Mouse (Mus musculus) spleen, adult 12 weeks (tissue): ENCODE data around the gene Plac9a.
"Not testable (repeated sequence)": the region's sequence is repeated elsewhere in the genome, so short reads cannot be mapped to it uniquely, and the experiment has no call there.

Experiments used
- DNase-seq: peaks from one replicate; pipeline ENCODE4 v3.0.0; 2022; ENCODE audit warnings: low spot score

Plac9a gene

DNA sequence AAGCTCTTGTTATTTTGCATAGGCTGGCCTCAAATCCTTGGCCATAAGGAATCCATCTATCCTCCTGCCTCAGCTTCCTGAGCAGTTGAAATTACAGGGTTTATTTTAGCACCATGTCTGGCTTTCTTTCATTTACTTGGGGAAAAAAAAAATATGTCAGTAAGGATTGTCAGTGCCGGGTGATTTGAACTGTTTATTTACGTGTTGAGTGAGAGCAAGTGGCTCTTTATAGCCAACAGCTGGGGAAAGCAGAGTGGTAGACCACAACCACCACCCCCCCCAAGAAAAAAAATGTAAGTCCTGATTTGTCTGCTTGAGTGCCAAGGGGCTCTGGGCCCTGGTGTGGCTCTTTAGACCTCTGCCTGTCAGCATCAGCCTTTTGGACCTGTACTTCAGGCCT, 39.2 kb downstream of the Plac9a start:
- DNase-seq, result no peak

DNA sequence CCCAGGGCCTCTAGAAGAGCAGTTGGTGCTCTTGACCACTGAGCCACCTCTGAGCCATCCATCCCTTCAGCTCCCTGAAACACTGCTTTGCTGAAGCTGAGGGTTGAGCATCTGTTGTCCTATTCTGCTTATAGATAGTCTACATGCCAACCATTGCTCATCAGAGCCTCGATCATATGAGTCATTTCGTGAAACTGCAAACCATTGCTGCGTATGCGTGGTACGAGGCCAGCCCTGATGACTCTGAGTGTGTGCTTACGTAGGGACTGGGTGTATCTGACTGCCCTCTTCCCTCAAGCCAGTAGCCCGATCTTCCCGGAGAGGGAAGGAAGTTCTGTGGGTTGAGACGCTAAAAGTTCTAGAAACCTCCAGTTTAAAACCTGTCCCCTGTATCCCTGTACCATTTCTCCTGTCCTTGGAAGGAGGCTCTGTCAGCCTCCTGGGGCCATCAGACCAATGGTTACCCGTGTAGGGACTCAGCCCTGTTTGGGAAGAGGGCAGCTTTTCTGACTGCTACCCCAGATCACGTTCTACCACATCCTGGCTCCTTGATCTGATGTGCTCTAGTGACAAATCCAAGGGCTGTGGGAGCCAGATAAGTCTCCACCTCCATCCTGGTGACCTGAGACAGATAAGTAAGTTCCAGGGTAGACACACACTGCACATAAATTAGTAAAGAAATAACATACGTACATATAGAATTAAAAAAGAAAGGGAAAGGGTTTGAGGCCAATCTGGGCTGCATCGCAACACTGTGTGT, 40.9 kb downstream of the Plac9a start:
- peak; percentile 9 for DNase-seq

DNA sequence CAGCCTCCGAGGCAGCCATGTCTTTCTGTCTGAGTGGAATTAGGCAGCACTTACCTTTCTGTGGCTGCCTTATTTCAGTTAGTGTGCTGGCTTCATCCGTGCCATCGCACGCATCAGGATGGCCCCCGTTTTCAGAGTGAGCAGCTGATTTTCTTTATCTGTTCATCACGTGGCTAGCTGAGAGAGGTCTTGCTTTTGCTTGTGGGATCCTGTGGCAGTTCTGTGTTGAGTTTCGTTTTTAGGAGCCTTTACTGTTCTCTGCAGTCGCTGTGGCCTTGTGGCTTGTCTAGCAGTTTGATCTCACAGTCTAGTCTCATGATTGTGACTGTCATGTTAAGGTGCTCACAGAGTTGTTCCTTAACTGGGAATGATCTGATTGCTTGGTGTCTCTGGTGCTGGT, 45.0 kb downstream of the Plac9a start:
- DNase-seq, result no peak

DNA sequence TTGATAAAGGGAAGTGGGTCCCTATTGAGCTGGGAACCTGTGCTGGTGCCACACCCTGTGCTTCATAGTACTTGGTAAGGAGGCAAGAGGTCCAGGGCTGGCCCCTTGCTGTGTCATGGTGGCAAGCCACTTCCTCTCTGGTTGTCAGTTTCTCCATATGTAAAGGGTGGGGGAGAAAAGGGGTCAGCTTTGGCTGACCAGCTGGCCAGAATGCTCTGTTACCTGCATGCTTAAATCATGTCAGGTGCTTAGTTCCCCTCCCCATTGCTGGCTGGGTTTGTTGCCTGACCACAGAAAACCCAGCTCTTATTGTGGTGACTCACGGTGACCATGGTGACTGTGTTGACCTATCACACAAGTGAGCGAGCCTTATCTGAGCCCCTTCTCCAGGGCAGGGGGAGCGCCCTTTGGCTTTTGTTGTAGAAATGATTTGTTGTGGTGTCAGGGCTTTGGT, 45.7 kb downstream of the Plac9a start:
- DNase-seq, result no peak

GRCm38 (mm10) chr14:25855241-25855885, 47.5 kb downstream of the Plac9a start:
- no peak for DNase-seq

- DNase-seq, result no peak
These were observed 49.0 kb downstream of the Plac9a start for GRCm38 (mm10) chr14:25853717-25854452.

DNA sequence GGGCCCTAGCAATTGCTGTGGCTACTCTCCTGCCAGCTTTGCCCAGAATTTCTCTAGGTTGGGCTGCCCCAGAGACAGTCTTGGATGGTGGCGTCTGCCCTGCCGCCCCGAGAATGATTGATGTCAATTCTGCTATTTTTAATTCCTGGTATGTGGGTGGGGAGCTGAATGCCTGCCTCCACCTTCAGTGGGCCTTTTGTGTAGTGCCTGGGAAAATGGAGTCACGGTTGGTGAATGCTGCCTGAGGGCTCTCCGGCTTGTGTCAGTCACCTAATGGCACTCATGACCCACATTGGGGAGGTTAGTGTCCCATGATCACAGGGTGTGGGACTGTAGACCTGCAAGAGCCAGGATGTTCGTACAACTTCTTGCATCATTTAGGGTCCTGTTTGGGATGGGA, 49.6 kb downstream of the Plac9a start:
- no peak for DNase-seq

DNA sequence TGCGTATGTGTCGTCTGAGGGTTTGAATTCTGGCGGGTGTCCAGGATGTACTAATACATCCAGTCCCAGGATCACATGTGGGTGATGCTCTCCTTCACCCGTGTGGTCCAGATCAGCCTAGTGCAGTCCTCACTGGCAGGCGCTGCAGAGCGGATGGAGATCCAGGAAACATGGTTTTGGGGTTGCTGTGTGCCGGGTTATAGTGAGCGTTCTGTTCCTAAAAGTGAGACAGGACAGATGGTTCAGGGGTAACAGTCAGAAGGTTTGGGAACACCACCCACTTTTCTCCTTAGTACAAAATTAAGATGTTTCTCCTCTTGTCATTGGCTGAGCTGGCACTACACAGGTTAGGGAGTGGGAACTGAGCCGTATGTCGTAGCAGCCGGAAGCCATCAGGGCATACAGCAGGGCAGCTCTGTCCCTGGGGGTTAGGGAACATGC, 50.8 kb downstream of the Plac9a start:
- DNase-seq, result no peak

GRCm38 (mm10) chr14:25851189-25851588, 51.7 kb downstream of the Plac9a start:
- DNase-seq, result no peak

GRCm38 (mm10) chr14:25850433-25850832, 52.5 kb downstream of the Plac9a start:
- DNase-seq, result no peak

GRCm38 (mm10) chr14:25848708-25849107, 54.2 kb downstream of the Plac9a start:
- not testable (repeated sequence) for DNase-seq

DNA sequence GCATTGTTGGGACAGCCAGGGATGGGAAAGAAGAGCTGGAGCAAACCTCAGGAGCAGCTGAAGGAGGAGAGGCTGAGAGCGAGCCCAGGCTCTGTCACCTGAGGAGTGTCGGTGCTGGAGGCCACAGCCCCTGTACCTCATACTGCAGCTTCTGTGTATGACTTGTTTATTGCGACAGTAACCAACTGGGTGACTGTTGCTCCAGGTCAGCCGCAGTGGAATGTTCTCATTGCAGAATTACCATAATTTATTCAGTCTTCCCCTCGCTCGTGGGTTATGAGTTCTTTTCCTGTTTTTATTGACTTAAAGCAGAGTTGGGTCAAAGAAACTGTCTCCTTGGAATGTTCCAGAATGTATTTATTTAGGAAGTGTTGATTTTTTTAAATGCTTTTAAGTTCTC, 54.7 kb downstream of the Plac9a start:
- DNase-seq, result no peak

GRCm38 (mm10) chr14:25847660-25848059, 55.2 kb downstream of the Plac9a start:
- no peak for DNase-seq

DNA sequence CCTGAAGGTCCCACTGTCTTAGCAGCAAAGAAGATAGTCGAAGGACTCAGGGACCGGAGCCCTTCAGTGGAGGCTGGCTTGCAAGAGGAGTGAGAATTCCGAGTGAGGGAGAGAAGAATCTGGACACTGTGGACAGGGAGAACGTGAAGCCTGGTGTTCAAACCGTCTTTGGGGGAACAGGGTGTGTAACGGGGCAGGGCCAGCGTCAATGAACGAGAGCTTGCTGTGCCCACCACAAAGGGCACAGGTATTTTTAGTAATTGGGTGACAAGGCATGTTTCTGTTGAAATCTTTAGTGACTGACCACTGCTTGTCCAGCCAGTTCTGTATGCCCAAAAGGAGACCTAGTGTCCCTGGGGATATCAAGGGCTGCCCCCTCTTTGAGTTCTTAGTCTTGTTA, 56.4 kb downstream of the Plac9a start:
- DNase-seq, result no peak

GRCm38 (mm10) chr14:25845832-25846383, 57.0 kb downstream of the Plac9a start:
- DNase-seq, result no peak

DNA sequence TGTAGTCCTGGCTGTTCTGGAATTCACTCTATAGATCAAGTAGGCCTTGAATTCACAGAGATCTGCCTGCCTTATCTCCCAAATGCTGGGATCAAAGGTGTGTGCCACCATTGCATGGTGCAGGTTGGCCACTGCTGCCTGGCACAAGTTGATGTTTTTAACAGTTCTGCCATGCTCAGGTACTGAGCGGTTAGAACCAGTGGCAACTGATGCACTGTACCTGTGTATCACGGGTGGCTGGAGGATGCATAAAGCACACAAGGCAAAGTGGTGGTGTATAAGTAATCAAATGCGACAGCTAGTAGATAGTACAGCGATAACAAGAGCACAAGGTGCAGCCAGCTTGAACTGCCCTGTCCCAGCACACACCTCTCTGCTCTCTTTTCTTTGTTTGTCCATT, 58.5 kb downstream of the Plac9a start:
- no peak for DNase-seq

DNA sequence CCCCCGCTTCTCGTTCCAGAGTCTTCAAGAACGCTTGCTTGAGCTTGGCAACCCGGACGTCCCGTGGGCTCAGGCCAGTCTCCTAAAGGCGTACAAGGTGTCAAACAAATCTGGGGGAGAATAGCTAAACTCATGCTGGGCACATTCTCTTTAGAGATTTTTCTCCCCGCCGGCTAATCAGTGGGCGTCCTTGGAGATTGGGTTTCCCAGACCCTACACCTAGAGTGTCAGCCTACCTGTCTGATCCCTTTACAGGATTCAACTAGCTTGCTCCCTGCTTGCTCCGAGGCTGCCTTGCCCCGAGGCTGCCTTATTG, 60.3 kb downstream of the Plac9a start:
- no peak for DNase-seq

DNA sequence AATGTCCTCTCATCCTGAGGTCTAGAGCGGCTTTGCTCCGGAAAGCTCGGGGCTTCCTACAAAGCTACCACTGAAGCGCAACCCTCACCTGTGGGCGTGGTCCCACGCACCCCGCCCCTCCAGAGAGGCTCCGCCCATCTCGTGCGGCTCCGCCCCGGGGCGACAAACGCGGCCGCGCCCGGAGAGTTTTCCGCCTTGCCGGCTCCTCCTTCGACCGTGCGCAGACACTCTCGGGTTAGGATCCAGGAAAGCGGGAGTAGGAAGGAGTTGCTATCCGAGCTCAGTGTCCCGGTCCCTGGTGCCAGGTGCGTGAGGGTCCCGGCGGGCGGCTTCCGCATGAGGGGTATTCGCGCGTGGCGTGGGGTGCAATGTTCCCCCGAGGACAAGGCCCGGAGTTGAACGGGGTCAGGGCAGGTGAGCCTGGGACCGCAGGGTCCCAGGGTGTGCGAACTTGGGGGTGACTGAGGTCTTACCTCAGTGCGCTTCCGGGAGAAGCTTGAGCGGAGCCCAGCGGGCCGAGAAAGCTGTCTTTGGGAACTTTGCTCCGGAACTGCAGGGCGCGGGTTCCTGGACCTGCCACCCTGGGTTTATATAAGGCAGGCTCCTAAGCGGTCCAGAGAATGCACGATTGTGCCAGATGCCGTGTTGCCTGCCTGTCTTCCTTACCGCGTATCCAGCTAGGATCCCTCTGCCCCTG, 60.8 kb downstream of the Plac9a start, which contains the start of gene Anxa11:
Anxa11 (plus strand) TSS at position 166 of the 697 bp plus-strand sequence.
- DNase-seq, result peak; percentile 80

DNA sequence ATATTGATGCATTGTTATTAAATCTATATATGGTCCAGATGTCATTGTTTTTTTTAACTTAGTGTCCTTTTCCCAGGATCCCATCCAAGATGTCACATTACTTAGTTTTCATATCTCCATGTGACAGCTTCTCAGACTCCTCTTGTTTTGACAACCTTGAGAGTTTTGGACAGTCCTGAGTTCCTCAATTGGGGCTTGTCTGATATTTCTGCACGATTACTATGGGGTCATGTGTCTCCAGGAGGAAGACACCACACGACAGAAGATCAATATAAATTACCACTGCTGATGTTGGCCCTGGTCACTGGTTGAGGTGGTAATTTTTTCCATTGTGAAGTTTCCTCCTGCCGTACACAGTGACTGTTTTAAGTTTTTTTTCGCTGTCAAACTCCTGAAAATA, 61.3 kb downstream of the Plac9a start:
- no peak for DNase-seq

GRCm38 (mm10) chr14:25840961-25841360, 61.9 kb downstream of the Plac9a start:
- no peak for DNase-seq

- DNase-seq, result no peak
These were observed 63.1 kb downstream of the Plac9a start for GRCm38 (mm10) chr14:25839791-25840190.

DNA sequence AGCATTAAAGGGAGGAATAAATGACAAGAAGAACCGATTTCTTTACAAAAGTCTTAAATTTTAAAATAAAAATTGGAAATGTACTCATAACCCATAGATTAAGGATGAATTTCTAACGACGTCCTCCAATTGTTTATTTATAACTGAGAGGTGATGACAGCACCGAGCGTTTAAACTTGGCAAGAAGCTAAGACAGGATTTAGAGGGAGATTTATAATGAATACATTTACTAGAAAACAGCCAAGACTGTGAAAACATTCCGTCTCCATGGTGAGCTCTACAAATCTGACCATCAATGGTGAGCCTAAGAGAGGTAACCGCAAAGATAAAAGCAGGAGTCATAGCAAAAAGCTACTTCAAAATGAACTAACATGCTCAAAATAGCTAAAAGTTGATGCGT, 64.5 kb downstream of the Plac9a start:
- DNase-seq, result no peak
